Mouse (Mus musculus): ENCODE data around the gene Zfp62. TPM values are rescaled to one million over a fixed set of nuclear protein-coding genes. Genes with fewer than 3 reads are reported as not detected.

Zfp62 gene
- total RNA-seq, 2 experiments from 2014 or later, result 47.3 to 48.7 TPM

- DNase-seq (ENCODE audit: low spot score in 2 of 2), result no peak
Observed at GRCm38 (mm10) chr11:49247255-49247654, 44.2 kb downstream of the Zfp62 start.

DNA sequence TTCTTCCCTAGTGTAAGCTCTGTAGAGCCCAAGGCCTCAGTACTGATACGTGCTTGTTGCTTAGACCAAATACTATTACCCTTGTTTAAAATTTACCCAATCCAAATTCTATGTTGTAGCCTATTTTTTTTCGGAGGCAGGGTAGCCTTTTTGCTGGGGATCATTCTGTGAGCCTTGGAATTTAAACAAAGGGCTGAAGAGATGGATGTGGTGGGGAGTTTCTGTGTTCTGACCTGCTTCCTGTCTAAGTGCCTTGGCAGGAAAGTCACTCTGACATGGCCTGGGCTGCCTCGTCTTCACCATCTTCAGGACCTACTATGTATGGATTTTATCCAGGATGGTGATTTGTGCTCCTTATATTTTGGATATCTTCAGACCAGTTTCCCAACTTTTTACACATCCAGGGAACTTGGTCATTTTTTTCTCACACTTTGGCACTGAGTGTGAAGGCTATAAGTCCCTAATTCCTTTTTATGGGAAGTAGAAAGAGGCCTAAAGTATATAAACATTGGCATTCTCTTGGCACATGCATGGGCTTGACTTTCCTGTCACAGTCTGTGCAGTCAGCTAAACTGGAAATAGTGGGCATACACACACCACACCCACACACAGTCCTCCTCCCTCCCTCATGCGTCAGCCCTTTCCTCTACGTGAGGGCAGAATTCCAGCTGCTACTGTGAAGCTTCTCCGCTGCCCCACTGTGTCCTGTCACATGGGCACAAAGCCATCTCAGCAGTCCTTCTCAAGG is 45.3 kb downstream of the Zfp62 start:
- DNase-seq (ENCODE audit: low spot score in 2 of 2), result no peak

GRCm38 (mm10) chr11:49248974-49249700 is 46.0 kb downstream of the Zfp62 start:
- no peak for DNase-seq (ENCODE audit: low spot score in 2 of 2)

DNA sequence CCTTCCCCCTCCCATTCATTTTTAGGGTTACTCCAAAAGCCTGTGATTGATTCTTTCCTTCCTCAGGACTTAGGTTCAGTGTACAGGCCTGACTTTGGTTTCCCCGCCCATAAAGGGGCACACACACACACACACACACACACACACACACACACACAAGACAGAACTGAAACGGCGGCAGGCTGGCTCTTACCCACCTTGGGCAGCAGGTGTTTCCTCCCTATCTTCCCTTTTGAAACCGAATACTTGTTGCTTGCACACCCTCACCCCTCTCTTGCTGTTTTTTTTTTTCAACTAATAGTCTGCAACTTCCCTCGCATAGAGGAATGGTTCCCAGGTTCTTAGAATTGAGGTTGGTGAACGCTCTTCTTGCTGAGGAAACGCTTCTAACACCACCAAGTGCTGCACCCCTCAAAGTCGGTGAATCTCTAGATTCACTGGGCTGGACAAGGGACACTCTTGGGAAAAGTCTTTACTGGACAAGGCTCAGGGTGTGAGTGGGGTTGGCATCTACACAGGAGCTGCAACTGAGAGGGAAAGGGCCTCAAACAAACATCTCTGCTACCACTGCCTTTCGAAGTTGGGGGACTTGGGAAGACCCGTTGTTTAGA is 46.8 kb downstream of the Zfp62 start:
- DNase-seq (ENCODE audit: low spot score in 2 of 2), result no peak

DNA sequence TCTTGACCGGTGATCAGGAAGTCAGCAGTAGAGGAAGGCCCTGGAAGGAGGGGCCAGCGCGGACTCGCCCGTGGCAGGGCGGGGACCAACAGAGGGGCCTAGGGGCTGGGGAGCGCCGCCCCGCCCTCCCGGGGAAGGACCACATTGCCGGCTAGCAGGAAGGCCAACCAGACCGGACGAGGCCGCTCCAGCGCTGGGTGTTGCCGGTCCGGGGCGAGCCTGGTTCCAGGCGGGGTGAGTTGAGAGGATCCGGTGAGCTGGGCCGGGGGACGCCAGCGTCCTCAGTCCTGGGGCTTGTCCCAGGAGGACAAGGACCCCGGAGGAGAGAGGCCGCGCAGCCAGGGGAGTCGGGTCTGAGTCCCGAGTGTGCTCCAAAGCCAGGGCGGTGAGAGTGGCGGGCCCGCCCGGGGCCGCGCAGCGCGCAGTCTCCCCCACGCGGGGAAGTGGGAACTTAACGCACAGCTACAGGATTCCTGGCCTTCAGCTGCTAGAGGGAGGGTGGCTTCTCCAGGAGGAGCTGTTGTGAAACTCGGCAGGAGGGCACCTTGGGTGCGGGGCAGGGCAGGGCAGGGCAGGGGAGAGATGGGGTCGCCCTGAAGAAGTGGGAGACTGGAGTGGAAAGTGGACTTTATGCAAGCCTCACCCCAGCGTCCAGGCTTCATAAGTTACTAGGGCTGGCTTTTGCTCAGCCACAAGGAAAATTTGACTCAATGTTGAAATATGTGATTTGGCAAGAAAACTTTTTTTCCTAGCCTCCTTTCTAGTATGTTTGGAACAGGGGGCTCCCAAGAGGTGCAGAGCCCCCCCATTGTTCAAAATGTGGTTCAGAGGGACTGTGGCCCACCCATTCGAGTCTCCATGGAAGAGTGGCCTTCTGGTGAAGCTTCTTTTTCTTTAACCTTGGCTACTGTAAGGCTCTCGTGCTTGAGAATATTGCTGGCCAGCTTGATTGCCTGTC is 47.6 kb downstream of the Zfp62 start:
- DNase-seq (ENCODE audit: low spot score in 2 of 2), result peak; percentile 71 to 84

DNA sequence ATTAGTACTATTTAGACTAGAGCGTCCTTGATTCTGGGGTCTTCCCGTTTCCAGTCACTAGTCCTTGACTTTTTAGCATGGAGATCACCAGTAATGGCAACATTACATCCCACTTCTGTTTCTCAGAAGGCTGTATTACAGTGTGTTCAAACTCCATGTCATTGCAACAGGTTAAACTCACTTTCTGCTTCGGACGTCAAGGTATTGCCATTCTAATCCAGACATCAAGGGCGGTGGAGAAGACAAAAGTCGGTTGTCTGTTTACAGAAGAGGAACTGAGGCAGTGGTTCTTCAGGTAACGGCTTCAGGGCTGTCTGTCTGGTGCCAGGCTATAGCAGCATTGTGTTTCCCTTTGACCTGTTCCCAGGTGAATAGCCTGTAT is 48.3 kb downstream of the Zfp62 start:
- no peak for DNase-seq (ENCODE audit: low spot score in 2 of 2)

DNA sequence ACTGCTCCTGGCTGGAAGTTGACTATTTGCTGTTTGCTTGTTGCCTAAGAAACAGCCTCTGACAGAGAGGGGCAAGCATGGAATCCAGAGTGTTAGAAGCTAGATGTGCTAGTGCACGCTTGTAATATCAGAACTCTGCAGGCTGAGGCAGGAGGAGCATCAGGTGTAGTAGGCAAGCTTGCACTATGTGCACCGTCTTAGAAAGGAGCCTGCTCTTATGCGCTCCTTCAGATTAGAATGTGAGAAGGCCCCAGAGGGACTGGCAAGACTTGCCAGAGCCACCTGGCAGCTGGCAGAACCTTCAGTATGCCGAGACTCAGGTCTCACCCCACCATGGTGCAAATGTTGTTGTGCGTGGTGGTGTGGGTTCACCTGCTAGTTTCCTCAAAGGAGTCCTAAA is 49.0 kb downstream of the Zfp62 start:
- DNase-seq (ENCODE audit: low spot score in 2 of 2), result no peak

GRCm38 (mm10) chr11:49253035-49253434 is 49.9 kb downstream of the Zfp62 start:
- DNase-seq (ENCODE audit: low spot score in 2 of 2), result no peak

- DNase-seq (ENCODE audit: low spot score in 2 of 2), result no peak
Observed at GRCm38 (mm10) chr11:49259296-49259695, 56.2 kb downstream of the Zfp62 start.

DNA sequence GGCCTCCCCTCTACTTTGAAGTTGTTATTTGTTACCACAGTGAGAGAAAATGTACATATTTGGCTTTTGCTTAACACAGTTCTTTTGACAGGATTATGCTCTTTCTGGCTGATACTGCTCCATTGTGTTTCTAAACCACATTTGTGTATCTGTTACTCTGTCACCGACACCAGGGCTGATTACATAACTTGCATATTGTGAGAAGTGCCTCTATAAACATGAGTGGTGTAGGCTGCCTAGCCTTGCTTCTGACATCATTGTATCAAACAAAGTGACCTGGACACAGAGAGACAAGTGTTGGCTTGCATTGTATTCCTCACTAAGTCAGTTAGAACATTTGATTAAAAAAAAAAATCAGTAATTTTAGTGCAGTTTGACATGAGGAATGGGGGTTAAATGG is 56.7 kb downstream of the Zfp62 start:
- DNase-seq (ENCODE audit: low spot score in 2 of 2), result no peak

- DNase-seq (ENCODE audit: low spot score in 2 of 2), result peak in 1 of 2 experiments; percentile 69
Observed at GRCm38 (mm10) chr11:49260598-49261312, 57.7 kb downstream of the Zfp62 start.

DNA sequence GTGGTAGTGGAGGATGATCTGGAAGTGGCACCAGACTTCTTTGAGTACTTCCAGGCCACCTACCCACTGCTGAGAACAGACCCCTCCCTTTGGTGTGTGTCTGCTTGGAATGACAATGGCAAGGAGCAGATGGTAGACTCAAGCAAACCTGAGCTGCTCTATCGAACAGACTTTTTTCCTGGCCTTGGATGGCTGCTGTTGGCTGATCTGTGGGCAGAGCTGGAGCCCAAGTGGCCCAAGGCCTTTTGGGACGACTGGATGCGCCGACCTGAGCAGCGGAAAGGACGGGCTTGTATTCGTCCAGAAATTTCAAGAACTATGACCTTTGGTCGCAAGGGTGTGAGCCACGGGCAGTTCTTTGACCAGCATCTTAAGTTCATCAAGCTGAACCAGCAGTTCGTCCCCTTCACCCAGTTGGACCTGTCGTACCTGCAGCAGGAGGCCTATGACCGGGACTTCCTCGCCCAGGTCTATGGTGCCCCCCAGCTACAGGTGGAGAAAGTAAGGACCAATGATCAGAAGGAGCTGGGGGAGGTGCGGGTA is 58.3 kb downstream of the Zfp62 start:
- DNase-seq (ENCODE audit: low spot score in 2 of 2), result no peak

GRCm38 (mm10) chr11:49262286-49262685 is 59.2 kb downstream of the Zfp62 start:
- no peak for DNase-seq (ENCODE audit: low spot score in 2 of 2)

DNA sequence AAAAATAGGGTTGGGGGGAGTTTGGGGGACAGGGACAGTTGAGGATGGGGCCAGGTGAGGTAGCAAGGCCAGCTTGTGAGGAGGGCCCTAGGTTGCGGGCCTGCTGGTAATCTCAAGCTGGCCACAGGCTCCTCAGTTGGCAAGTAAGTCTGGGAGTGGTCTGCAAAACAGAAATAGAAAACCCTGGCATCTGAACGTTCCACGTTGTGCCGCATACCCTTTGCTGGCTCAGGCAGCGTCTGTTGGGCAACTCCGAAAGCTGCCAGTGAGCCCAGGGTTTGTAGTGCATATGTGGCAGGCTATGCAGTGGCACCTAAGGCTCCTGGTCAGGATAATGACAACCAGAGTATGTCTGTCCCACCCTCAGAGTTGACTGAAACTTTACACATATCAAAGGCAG is 60.1 kb downstream of the Zfp62 start:
- DNase-seq (ENCODE audit: low spot score in 2 of 2), result no peak

DNA sequence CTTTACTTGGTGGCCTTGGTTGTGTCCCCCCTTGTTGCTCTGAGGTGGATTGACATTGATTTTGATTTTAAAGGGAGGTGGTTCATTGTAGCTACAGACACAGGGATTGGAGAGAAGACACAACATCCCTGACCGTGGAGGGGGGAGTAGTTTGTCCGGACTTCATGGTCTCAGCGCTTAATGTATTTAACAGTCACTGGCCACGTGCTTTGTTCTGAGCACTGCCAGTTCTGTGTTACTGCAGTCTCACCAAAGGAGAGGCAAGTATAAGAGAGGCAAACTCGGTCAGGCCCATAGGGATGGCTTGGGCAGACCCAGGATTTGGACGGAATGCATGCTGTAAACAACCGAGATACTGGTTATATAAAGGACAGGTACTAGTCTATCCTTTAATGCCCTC is 61.0 kb downstream of the Zfp62 start:
- DNase-seq (ENCODE audit: low spot score in 2 of 2), result no peak

DNA sequence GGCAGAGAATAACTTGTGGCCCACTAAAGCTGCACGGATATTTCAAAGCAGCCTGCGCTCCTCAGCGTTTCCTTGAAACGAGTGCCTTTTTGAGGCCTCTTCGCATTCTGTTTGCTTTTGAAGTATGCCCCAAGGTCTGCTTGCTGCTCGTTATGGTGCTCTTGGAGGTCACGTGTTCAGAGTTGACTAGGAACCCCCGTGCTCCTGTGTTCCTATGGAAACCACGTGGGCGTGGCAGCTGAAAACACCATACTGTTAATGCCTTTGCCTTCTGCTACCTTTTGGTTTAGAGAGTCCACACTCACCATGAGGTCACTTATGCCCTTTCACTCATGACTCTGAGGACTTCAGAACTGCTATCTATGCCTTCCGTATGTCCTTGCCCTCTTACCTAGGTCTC is 61.5 kb downstream of the Zfp62 start:
- no peak for DNase-seq (ENCODE audit: low spot score in 2 of 2)

GRCm38 (mm10) chr11:49265101-49265500 is 62.0 kb downstream of the Zfp62 start:
- DNase-seq (ENCODE audit: low spot score in 2 of 2), result no peak

DNA sequence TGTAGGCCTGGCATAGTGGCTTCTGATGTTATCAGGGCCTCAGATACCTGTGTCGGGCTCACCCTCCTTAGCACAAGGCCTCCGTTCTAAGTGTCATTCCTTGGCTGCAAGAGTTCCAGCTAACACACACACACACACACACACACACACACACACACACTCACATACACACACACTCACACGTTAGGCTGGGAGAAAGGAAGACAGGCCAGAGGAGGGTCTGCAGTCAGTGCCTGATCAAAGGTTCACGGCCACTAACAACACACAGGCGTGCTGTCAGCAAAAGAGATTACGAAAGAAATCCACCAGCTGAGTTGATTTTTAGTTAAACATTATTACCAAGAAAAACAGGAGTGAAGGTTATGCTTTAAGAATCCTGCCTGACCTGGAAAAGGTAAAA is 63.6 kb downstream of the Zfp62 start:
- DNase-seq (ENCODE audit: low spot score in 2 of 2), result no peak

DNA sequence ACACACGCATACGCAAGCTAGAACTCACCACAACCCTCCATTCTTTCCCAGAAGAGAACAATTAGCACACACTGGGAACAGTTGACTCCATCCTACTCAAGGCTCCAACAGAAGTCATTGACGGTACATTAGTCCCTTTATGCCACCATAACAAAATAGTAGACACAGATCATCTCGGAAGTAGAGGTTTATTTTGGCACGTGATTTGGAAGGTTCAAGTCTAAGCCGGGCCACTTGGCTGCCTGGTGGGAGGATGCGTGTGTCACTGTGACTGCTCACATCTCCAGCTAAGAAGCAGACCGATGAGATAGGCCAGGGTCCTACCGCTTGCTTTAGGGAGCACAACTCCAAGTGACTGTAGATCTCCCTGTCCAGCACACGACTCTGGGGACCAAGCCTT is 64.2 kb downstream of the Zfp62 start:
- DNase-seq (ENCODE audit: low spot score in 2 of 2), result no peak

GRCm38 (mm10) chr11:49267970-49268579 is 65.0 kb downstream of the Zfp62 start:
- DNase-seq (ENCODE audit: low spot score in 2 of 2), result no peak

All from adrenal gland, postnatal 4 days (tissue).